Mouse (Mus musculus) heart, embryonic 12.5 days (tissue): Measurements from ENCODE around the gene Ldhal6b. TPM values are rescaled to one million over a fixed set of nuclear protein-coding genes. Genes with fewer than 3 reads are reported as not detected.
A peak's percentile ranks its signal among the peaks of the same experiment; 100 is the strongest.

ENCODE experiments used
- ATAC-seq: fragments of 200-750 bp; cut with Nextera tagmentation; 2 replicates; pipeline ENCODE4 v1.8.0; 2017; ENCODE audit warnings: moderate TSS enrichment, moderate library complexity; ENCODE audit not compliant: insufficient number of reproducible peaks, low FRiP score
- H3K27ac ChIP-seq: fragments of 300-500 bp; sonication (generic); 2 replicates; pipeline ENCODE4 v1.5.1; 2016; ENCODE audit warnings: mild to moderate bottlenecking, moderate library complexity; ENCODE audit not compliant: poor library complexity, severe bottlenecking
- H3K27me3 ChIP-seq: fragments of 300-500 bp; sonication (generic); replicated peaks from 2 replicates; pipeline ENCODE4 v1.6.1; 2016; ENCODE audit warnings: mild to moderate bottlenecking, moderate library complexity
- H3K36me3 ChIP-seq: fragments of 300-500 bp; sonication (generic); 2 replicates; pipeline ENCODE4 v1.6.1; 2016; ENCODE audit warnings: mild to moderate bottlenecking, moderate library complexity
- H3K4me1 ChIP-seq: fragments of 300-500 bp; sonication (generic); replicated peaks from 2 replicates; pipeline ENCODE4 v1.6.1; 2016; ENCODE audit warnings: mild to moderate bottlenecking
- H3K4me2 ChIP-seq: fragments of 300-500 bp; sonication (generic); 2 replicates; pipeline ENCODE4 v1.6.1; 2016; ENCODE audit warnings: mild to moderate bottlenecking, moderate library complexity
- H3K4me3 ChIP-seq: fragments of 300-500 bp; sonication (generic); 2 replicates; pipeline ENCODE4 v1.5.1; 2016; ENCODE audit warnings: mild to moderate bottlenecking
- H3K9ac ChIP-seq: fragments of 300-500 bp; sonication (generic); 2 replicates; pipeline ENCODE4 v1.6.1; 2016; ENCODE audit warnings: mild to moderate bottlenecking, moderate library complexity
- H3K9me3 ChIP-seq: fragments of 300-500 bp; sonication (generic); replicated peaks from 2 replicates; pipeline ENCODE4 v1.6.1; 2016; ENCODE audit warnings: mild to moderate bottlenecking, moderate library complexity
- WGBS: fragments of 180-500 bp; shearing (Covaris S2); methylation state at CpG from one replicate; pipeline ENCODE4 v1.1.7; 2016; 5-methylcytosine and 5-hydroxymethylcytosine counted together
- polyA plus RNA-seq: library from polyadenylated mRNA; unstranded; fragments of >200 nt; fragmentation: Nextera tagmentation; extraction: Ambion mirVana; gene quantifications from 2 replicates; pipeline ENCODE4 v1.2.1, GENCODE M21; 2016

Ldhal6b gene
- polyA plus RNA-seq, 1 experiment from 2014 or later = not detected

- Histone ChIP-seq H3K4me3 (no peak overlapping the region), H3K4me1 (no peaks in the 10 kb centered on the region; the same call in 1 of the 2 replicates), H3K36me3 (peaks cover 27% of the 10 kb centered on the region), H3K9me3 (no peaks in the 10 kb centered on the region), H3K9ac (no peak overlapping the region), H3K4me2 (no peak overlapping the region), H3K27me3 (no peaks in the 10 kb centered on the region), H3K27ac (no peak overlapping the region)
- ATAC-seq = no peak
- 85% methylated on average over 17 of the region's 17 CpGs for WGBS
Observed at GRCm38 (mm10) chr17:5411205-5411604, 7.4 kb downstream of the Ldhal6b start.

- Histone ChIP-seq H3K4me3 (no peak overlapping the region), H3K9ac (no peak overlapping the region), H3K9me3 (no peaks in the 10 kb centered on the region), H3K4me1 (no peaks in the 10 kb centered on the region; the same call in 1 of the 2 replicates), H3K4me2 (no peak overlapping the region), H3K36me3 (peaks cover 27% of the 10 kb centered on the region), H3K27ac (no peak overlapping the region), H3K27me3 (peaks cover 6% of the 10 kb centered on the region)
- ATAC-seq = no peak
- WGBS = 78% methylated on average over 4 of the region's 4 CpGs
Observed at GRCm38 (mm10) chr17:5410336-5410735, 8.2 kb downstream of the Ldhal6b start.

DNA sequence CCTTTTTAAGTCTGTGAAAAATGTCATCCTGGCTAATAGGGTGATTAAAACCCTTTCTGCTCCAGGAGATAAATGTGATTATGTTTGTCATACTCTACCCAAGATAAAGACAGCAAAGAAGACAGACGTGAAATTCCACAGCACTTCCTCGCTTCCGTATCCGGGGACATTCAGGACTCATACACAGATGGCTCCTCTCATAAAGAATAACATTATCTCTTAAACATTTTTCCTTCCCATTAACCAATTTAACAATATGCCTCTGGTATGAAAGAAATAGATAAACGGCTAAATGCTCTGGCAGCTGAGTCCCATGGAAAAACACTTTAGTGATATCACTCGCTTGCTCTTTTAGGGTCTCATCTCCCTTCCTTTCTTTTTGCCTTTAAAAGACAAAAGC lies 11.5 kb downstream of the Ldhal6b start:
- Histone ChIP-seq H3K4me1 (peaks cover 8% of the 10 kb centered on the region; the same call in 1 of the 2 replicates), H3K9ac (no peak overlapping the region), H3K27me3 (peaks cover 28% of the 10 kb centered on the region), H3K36me3 (peaks cover 17% of the 10 kb centered on the region), H3K4me3 (no peak overlapping the region), H3K4me2 (no peak overlapping the region), H3K9me3 (no peaks in the 10 kb centered on the region), H3K27ac (no peak overlapping the region)
- WGBS = 55% methylated on average over 6 of the region's 6 CpGs
- no peak for ATAC-seq

- WGBS = 24% methylated on average over 10 of the region's 10 CpGs
- no peak for ATAC-seq
- H3K4me2 ChIP-seq = peak overlapping the region; percentile 43
- peaks cover 28% of the 10 kb centered on the region for H3K27me3 ChIP-seq
- no peak overlapping the region for H3K4me3 ChIP-seq
- H3K27ac ChIP-seq = no peak overlapping the region
- peaks cover 8% of the 10 kb centered on the region; the same call in 1 of the 2 replicates for H3K4me1 ChIP-seq
- peaks cover 17% of the 10 kb centered on the region for H3K36me3 ChIP-seq
- no peaks in the 10 kb centered on the region for H3K9me3 ChIP-seq
- H3K9ac ChIP-seq = no peak overlapping the region
Observed at GRCm38 (mm10) chr17:5406566-5406965, 12.0 kb downstream of the Ldhal6b start.

- Histone ChIP-seq H3K4me1 (peaks cover 8% of the 10 kb centered on the region; the same call in 1 of the 2 replicates), H3K9me3 (no peaks in the 10 kb centered on the region), H3K27me3 (peaks cover 28% of the 10 kb centered on the region), H3K4me2 (no peak overlapping the region), H3K36me3 (no peaks in the 10 kb centered on the region), H3K27ac (no peak overlapping the region), H3K4me3 (no peak overlapping the region), H3K9ac (no peak overlapping the region)
- no peak for ATAC-seq
- WGBS = 81% methylated on average over 6 of the region's 6 CpGs
Observed at GRCm38 (mm10) chr17:5403885-5404284, 14.7 kb downstream of the Ldhal6b start.

GRCm38 (mm10) chr17:5402624-5403023 lies 15.9 kb downstream of the Ldhal6b start:
- no peak overlapping the region for H3K4me3 ChIP-seq

GRCm38 (mm10) chr17:5402069-5402468 lies 16.5 kb downstream of the Ldhal6b start:
- H3K9ac ChIP-seq = no peak overlapping the region
- 0 out of 2 replicates have a peak, but pooled peaks have one; percentile 30 for ATAC-seq
- peaks cover 12% of the 10 kb centered on the region; the same call in 1 of the 2 replicates for H3K4me1 ChIP-seq
- 7% methylated on average over 9 of the region's 9 CpGs for WGBS
- H3K4me3 ChIP-seq = no peak overlapping the region
- no peaks in the 10 kb centered on the region for H3K9me3 ChIP-seq
- H3K4me2 ChIP-seq = peak overlapping the region; percentile 37
- H3K36me3 ChIP-seq = no peaks in the 10 kb centered on the region
- H3K27me3 ChIP-seq = peaks cover 28% of the 10 kb centered on the region
- no peak overlapping the region for H3K27ac ChIP-seq

More at GRCm38 (mm10) chr17:5402624-5403023, 15.9 kb downstream of the Ldhal6b start:
- Histone ChIP-seq H3K27me3 (peaks cover 28% of the 10 kb centered on the region), H3K4me2 (peak overlapping the region; percentile 37), H3K27ac (no peak overlapping the region), H3K9ac (no peak overlapping the region), H3K36me3 (no peaks in the 10 kb centered on the region), H3K4me1 (peaks cover 10% of the 10 kb centered on the region; the same call in 1 of the 2 replicates), H3K9me3 (no peaks in the 10 kb centered on the region)
- peak; percentile 75 for ATAC-seq
- 28% methylated on average over 8 of the region's 8 CpGs for WGBS

DNA sequence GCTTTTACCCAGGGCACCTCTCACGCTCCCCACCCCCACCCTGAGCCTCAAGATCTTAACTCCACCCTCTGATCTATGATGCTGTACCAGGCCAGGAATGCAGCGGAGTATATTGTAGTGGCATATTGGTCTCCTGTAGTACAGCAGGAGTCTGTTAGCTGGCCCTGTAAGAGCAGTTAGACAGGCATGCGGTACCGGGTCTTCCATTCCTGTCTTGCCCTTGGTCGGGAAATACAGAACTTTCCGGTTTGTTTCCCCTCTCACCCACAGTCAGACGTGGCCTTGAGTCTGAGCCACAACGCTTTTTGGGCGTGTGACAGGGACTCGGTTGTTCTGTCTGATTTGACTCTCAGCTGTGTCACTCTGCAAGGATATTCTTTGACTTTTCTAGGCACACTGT lies 17.3 kb downstream of the Ldhal6b start:
- Histone ChIP-seq H3K27me3 (peaks cover 28% of the 10 kb centered on the region), H3K36me3 (no peaks in the 10 kb centered on the region), H3K4me1 (peaks cover 12% of the 10 kb centered on the region; the same call in 1 of the 2 replicates), H3K9ac (no peak overlapping the region), H3K4me2 (no peak overlapping the region), H3K4me3 (no peak overlapping the region), H3K27ac (no peak overlapping the region), H3K9me3 (no peaks in the 10 kb centered on the region)
- 86% methylated on average over 10 of the region's 10 CpGs for WGBS
- no peak for ATAC-seq

GRCm38 (mm10) chr17:5400435-5401090 lies 18.0 kb downstream of the Ldhal6b start:
- WGBS = 66% methylated on average over 14 of the region's 14 CpGs
- Histone ChIP-seq H3K9ac (no peak overlapping the region), H3K27ac (no peak overlapping the region), H3K4me2 (no peak overlapping the region), H3K4me3 (no peak overlapping the region), H3K27me3 (peaks cover 30% of the 10 kb centered on the region), H3K4me1 (peaks cover 12% of the 10 kb centered on the region; the same call in 1 of the 2 replicates), H3K36me3 (no peaks in the 10 kb centered on the region), H3K9me3 (no peaks in the 10 kb centered on the region)
- ATAC-seq = no peak

GRCm38 (mm10) chr17:5397148-5398007 lies 21.2 kb downstream of the Ldhal6b start:
- no peak overlapping the region for H3K27ac ChIP-seq
- peaks cover 6% of the 10 kb centered on the region for H3K9me3 ChIP-seq
- no peaks in the 10 kb centered on the region for H3K36me3 ChIP-seq
- WGBS = 28% methylated on average over 33 of the region's 33 CpGs
- peak overlapping the region; percentile 39 for H3K4me2 ChIP-seq
- peak overlapping the region; percentile 46; the same call in 1 of the 2 replicates for H3K9ac ChIP-seq
- peak; percentile 66 for ATAC-seq
- H3K4me1 ChIP-seq = peaks cover 4% of the 10 kb centered on the region; the same call in 1 of the 2 replicates
- H3K4me3 ChIP-seq = no peak overlapping the region
- peaks cover 5% of the 10 kb centered on the region; the same call in 1 of the 2 replicates for H3K27me3 ChIP-seq

DNA sequence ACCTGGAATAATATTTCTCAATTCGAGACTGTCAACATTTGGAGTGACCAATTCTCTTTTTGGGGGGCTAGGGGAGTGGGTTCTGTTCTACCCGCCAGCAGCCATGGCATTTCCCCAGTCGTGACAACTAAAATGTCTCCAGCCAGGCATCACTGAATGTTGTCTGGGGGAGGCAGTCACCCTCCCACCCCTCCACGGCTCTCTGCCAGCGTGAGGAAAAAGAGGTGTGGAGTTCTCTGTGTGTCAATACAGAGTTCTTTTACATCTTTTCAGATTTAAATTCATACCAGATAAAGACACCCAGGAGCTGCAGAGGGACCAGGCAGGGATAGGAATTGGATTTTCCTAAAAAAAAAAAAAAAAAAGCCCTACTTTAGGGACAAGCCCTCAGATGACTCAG lies 22.4 kb downstream of the Ldhal6b start:
- no peak for ATAC-seq
- Histone ChIP-seq H3K9ac (no peak overlapping the region), H3K4me1 (peaks cover 4% of the 10 kb centered on the region; the same call in 1 of the 2 replicates), H3K4me2 (no peak overlapping the region), H3K27me3 (peaks cover 5% of the 10 kb centered on the region; the same call in 1 of the 2 replicates), H3K4me3 (no peak overlapping the region), H3K9me3 (peaks cover 6% of the 10 kb centered on the region), H3K36me3 (no peaks in the 10 kb centered on the region), H3K27ac (no peak overlapping the region)
- 71% methylated on average over 5 of the region's 5 CpGs for WGBS
